In genomic region chr14:31374390-31374789, GRCm38 (mm10) we compare ENCODE assay signal across 26 mouse cellular contexts. TPM values are rescaled to one million over a fixed set of nuclear protein-coding genes. Genes with fewer than 3 reads are reported as not detected.
DNase-seq lines count a peak whose midpoint lies in the region; ATAC-seq and TF ChIP-seq lines count a peak whose summit lies in the region.
"Had no signal": no experiment of that assay in that cellular context is flagged by ENCODE, and none has a peak within 500 bp of the region (broad histone marks: within the 10 kb centered on the region; RNA-seq: fewer than 3 reads in every experiment).

No protein-coding gene starts in this region.

- no peak for ATAC-seq in kidney, embryonic 14.5 days (ENCODE audit: low FRiP score, low TSS enrichment)
- ATAC-seq: forebrain, embryonic 14.5 days; forebrain, postnatal 0 days; hindbrain, embryonic 16.5 days had no signal

- peaks cover 71% of the 10 kb centered on the region for H3K36me3 ChIP-seq in spleen, adult 2 months (ENCODE audit: control insufficient read depth, insufficient read depth, low read length)
- H3K36me3 ChIP-seq in macrophage (ENCODE audit: inconsistent target) = peaks cover 57% of the 10 kb centered on the region
- H3K36me3 ChIP-seq in kidney, embryonic 14.5 days (ENCODE audit: control insufficient read depth, insufficient read depth, low read length) = peaks cover 88% of the 10 kb centered on the region

- H3K27me3 ChIP-seq in spleen, adult 2 months (ENCODE audit: control insufficient read depth, insufficient read depth, low read length) = no peaks in the 10 kb centered on the region
- H3K27me3 ChIP-seq in kidney, embryonic 14.5 days (ENCODE audit: control insufficient read depth, insufficient read depth, low read length) = no peaks in the 10 kb centered on the region
- H3K27me3 ChIP-seq: CH12.LX; embryonic facial prominence, embryonic 12.5 days; embryonic facial prominence, embryonic 15.5 days; hindbrain, embryonic 13.5 days had no signal

- no peak overlapping the region for H3K4me3 ChIP-seq in spleen, adult 2 months (ENCODE audit: extremely low read depth, insufficient read depth, insufficient read length)
- no peak overlapping the region for H3K4me3 ChIP-seq in macrophage (ENCODE audit: inconsistent target)
- H3K4me3 ChIP-seq in kidney, embryonic 14.5 days (ENCODE audit: low read length) = no peak overlapping the region
- H3K4me3 ChIP-seq: embryonic facial prominence, embryonic 12.5 days; embryonic facial prominence, embryonic 15.5 days; gastrocnemius, adult 2 months; hindbrain, embryonic 10.5 days; hindbrain, embryonic 13.5 days had no signal

- H3K4me2 ChIP-seq in kidney, embryonic 14.5 days (replicated peaks; ENCODE audit: low read depth, low read length) = no peak overlapping the region
- H3K4me2 ChIP-seq: embryonic facial prominence, embryonic 12.5 days; embryonic facial prominence, embryonic 15.5 days; heart, embryonic 11.5 days; hindbrain, embryonic 13.5 days had no signal

- no peak for TF ChIP-seq POLR2A in spleen, adult 2 months (IDR thresholded peaks at IDR 0.05; ENCODE audit: low read depth, low read length)

- DNase-seq in heart, adult 11 months = peak; percentile 89
- DNase-seq in heart, postnatal 14 days = no peak
- DNase-seq in spleen, adult 2 months (ENCODE audit: low read depth in 1 of 2, low spot score in 2 of 2) = no peak
- no peak for DNase-seq in spleen, postnatal 4 days (ENCODE audit: low spot score in 2 of 2)
- no peak for DNase-seq in cerebellum, postnatal 36 days
- no peak for DNase-seq in right cerebral cortex, postnatal 14 days
- DNase-seq: adrenal gland, adult 2 months; adrenal gland, postnatal 14 days; B cell, adult 2 months; cerebellum, adult 11-12 months; cerebellum, adult 8-10 months; forebrain, postnatal 0 days; gastrocnemius, adult 2 months; gastrocnemius, postnatal 25 days; heart, postnatal 36 days had no signal

- no peaks in the 10 kb centered on the region for H3K9me3 ChIP-seq in kidney, embryonic 14.5 days (ENCODE audit: control insufficient read depth, low read length)
- H3K9me3 ChIP-seq: embryonic facial prominence, embryonic 12.5 days; embryonic facial prominence, embryonic 15.5 days; G1E; hindbrain, embryonic 10.5 days; hindbrain, embryonic 13.5 days had no signal

- H3K79me2 ChIP-seq in macrophage (ENCODE audit: inconsistent target) = peaks cover 12% of the 10 kb centered on the region; the same call in 1 of the 2 replicates

- intact Hi-C loops in heart, postnatal 14 days (cut with DNase I) = no loop called here

- H3K4me1 ChIP-seq in spleen, adult 2 months (ENCODE audit: control insufficient read depth, insufficient read depth, insufficient read length) = peaks cover 2% of the 10 kb centered on the region; the same call in 1 of the 2 replicates
- no peaks in the 10 kb centered on the region for H3K4me1 ChIP-seq in kidney, embryonic 14.5 days (ENCODE audit: control insufficient read depth, insufficient read depth, low read length)
- H3K4me1 ChIP-seq: embryonic facial prominence, embryonic 12.5 days; embryonic facial prominence, embryonic 15.5 days; hindbrain, embryonic 10.5 days; hindbrain, embryonic 13.5 days had no signal

- no peak for TF ChIP-seq CTCF in spleen, adult 2 months (IDR thresholded peaks at IDR 0.05; ENCODE audit: extremely low read depth, insufficient read depth, insufficient read length, insufficient replicate concordance)

- no peak overlapping the region for H3K9ac ChIP-seq in kidney, embryonic 14.5 days (ENCODE audit: low read depth, low read length)
- H3K9ac ChIP-seq: embryonic facial prominence, embryonic 12.5 days; embryonic facial prominence, embryonic 15.5 days; forebrain, postnatal 0 days; hindbrain, embryonic 13.5 days had no signal

- 0 out of 2 replicates have a peak overlapping the region, but pooled peaks have one; percentile 13 for H3K27ac ChIP-seq in spleen, adult 2 months (ENCODE audit: insufficient read depth, low read length)
- H3K27ac ChIP-seq in macrophage = peak overlapping the region; percentile 75
- no peak overlapping the region for H3K27ac ChIP-seq in kidney, embryonic 14.5 days (ENCODE audit: low read depth, low read length)
- H3K27ac ChIP-seq: embryonic facial prominence, embryonic 12.5 days; embryonic facial prominence, embryonic 15.5 days; gastrocnemius, adult 2 months; hindbrain, embryonic 10.5 days; hindbrain, embryonic 13.5 days had no signal

- 86% methylated on average over 6 of the region's 6 CpGs for WGBS in spleen, adult 2 months
- WGBS in macrophage (ENCODE audit: missing documents) = 79% methylated on average over 6 of the region's 6 CpGs
- WGBS in kidney, embryonic 14.5 days = 92% methylated on average over 6 of the region's 6 CpGs

RNA-seq across cellular contexts. Expression of gene Capn7, which starts 38.0 kb away (rescaled TPM):
- 10 to 100 TPM; 31.3 to 31.5 TPM for total RNA-seq in heart, postnatal 14 days (2021)
- 7.8 and 9.0 TPM in 2 replicates for polyA plus RNA-seq in spleen, adult 2 months (2012; rRNA removed)
- 100 to 1,000 TPM in 5 of 26 experiments, 10 to 100 TPM in 21; 59.3 to 111 (median 86.1) TPM for total RNA-seq in macrophage (2018; cell fraction: chromatin; rRNA removed)
- total RNA-seq in macrophage (2018; cell fraction: cytosol; rRNA removed) = 10 to 100 TPM; 22.3 to 42.5 (median 29.8) TPM
- 10 to 100 TPM; 37.4 to 97.5 (median 56.2) TPM for total RNA-seq in macrophage (2018; cell fraction: nucleus; rRNA removed)
- 31.0 to 52.6 TPM (median 34.4 TPM) in 3 replicates for polyA plus RNA-seq in macrophage (2018)
- polyA plus RNA-seq in kidney, embryonic 14.5 days (2014; fragmentation: Nextera tagmentation; extraction: Ambion mirVana) = 27.4 and 49.8 TPM in 2 replicates

RNA-seq across cellular contexts. Expression of gene Dnah1, which starts 50.7 kb away (rescaled TPM):
- under 1 TPM; 0.07 to 0.14 TPM for total RNA-seq in heart, postnatal 14 days (2021)
- 0.29 and 0.30 TPM in 2 replicates for polyA plus RNA-seq in spleen, adult 2 months (2012; rRNA removed)
- total RNA-seq in macrophage (2018; cell fraction: chromatin; rRNA removed) = under 1 TPM in 10 of 26 experiments, not detected in 16; 0.03 to 0.28 (median 0.06) TPM
- total RNA-seq in macrophage (2018; cell fraction: cytosol; rRNA removed) = under 1 TPM in 5 of 26 experiments, not detected in 21; under 0.01 to 0.03 (median under 0.01) TPM
- under 1 TPM in 1 of 26 experiments, not detected in 25; 0.05 TPM for total RNA-seq in macrophage (2018; cell fraction: nucleus; rRNA removed)
- not detected in 3 replicates for polyA plus RNA-seq in macrophage (2018)
- polyA plus RNA-seq in kidney, embryonic 14.5 days (2014; fragmentation: Nextera tagmentation; extraction: Ambion mirVana) = 5.5 and 9.0 TPM in 2 replicates
- polyA plus RNA-seq: G1E had no signal
